Mouse (Mus musculus) liver, embryonic 16.5 days (tissue): Measurements from ENCODE around the gene Slc36a1. TPM values are rescaled to one million over a fixed set of nuclear protein-coding genes. Genes with fewer than 3 reads are reported as not detected.

Experiments used
- ATAC-seq: fragments of 200-750 bp; cut with Nextera tagmentation; 2 replicates; pipeline ENCODE4 v1.8.0; 2017; ENCODE audit warnings: low read depth, mild to moderate bottlenecking, moderate number of reproducible peaks, moderate library complexity
- H3K27ac ChIP-seq: fragments of 300-500 bp; sonication (generic); 2 replicates; pipeline ENCODE4 v1.5.1; 2014; ENCODE audit warnings: mild to moderate bottlenecking, low read length
- H3K27me3 ChIP-seq: fragments of 300-500 bp; sonication (generic); 2 replicates; pipeline ENCODE4 v1.6.1; 2014; ENCODE audit warnings: low read depth, low read length, mixed read lengths; ENCODE audit not compliant: control insufficient read depth, insufficient read depth
- H3K36me3 ChIP-seq: fragments of 300-500 bp; sonication (generic); 2 replicates; pipeline ENCODE4 v1.6.1; 2014; ENCODE audit warnings: mild to moderate bottlenecking; ENCODE audit not compliant: control insufficient read depth, insufficient read depth
- H3K4me1 ChIP-seq: fragments of 300-500 bp; sonication (generic); 2 replicates; pipeline ENCODE4 v1.6.1; 2014; ENCODE audit warnings: low read depth, low read length, mixed read lengths; ENCODE audit not compliant: control insufficient read depth
- H3K4me2 ChIP-seq: fragments of 300-500 bp; sonication (generic); 2 replicates; pipeline ENCODE4 v1.6.1; 2014; ENCODE audit warnings: low read depth, low read length, mixed read lengths
- H3K4me3 ChIP-seq: fragments of 300-500 bp; sonication (generic); 2 replicates; pipeline ENCODE4 v1.5.1; 2014; ENCODE audit warnings: low read depth, mild to moderate bottlenecking, low read length
- H3K9ac ChIP-seq: fragments of 300-500 bp; sonication (generic); 2 replicates; pipeline ENCODE4 v1.6.1; 2014; ENCODE audit warnings: low read depth, low read length
- H3K9me3 ChIP-seq: fragments of 300-500 bp; sonication (generic); replicated peaks from 2 replicates; pipeline ENCODE4 v1.6.1; 2016; ENCODE audit warnings: low read length; ENCODE audit not compliant: control insufficient read depth
- WGBS: fragments of 180-500 bp; shearing (Covaris S2); extraction: QIAGEN DNeasy Blood & Tissue Kit; methylation state at CpG from one replicate; pipeline ENCODE4 v1.1.7; 2014; ENCODE audit not compliant: insufficient replicate concordance; 5-methylcytosine and 5-hydroxymethylcytosine counted together
- polyA plus RNA-seq: library from polyadenylated mRNA; unstranded; fragments of >200 nt; fragmentation: Nextera tagmentation; extraction: Ambion mirVana; gene quantifications from 2 replicates; pipeline ENCODE4 v1.2.1, GENCODE M21; 2015

Gene Slc36a1
- polyA plus RNA-seq, 1 experiment from 2014 or later: 2.3 TPM

DNA sequence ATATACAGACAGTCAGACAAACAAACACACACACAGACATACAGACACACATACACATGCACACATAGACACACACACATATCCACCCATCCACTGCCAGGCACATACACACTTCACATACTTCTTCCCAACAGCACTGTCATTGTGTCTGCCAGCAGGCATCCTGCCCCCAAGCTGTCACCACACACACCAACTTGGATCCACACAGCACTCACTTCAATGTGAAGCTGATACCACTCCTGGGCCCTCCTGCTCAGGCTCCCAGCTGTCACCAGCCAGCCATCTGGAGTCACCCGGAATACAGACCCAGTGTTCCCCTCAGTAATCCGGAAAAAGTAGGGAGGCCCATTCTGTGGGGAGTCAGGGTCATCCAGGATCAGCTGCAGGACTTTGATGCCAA, 61.5 kb downstream of the Slc36a1 start:
- Histone ChIP-seq H3K36me3 (no peaks in the 10 kb centered on the region), H3K27ac (no peak overlapping the region), H3K9ac (no peak overlapping the region), H3K4me1 (no peaks in the 10 kb centered on the region), H3K4me2 (no peak overlapping the region), H3K4me3 (no peak overlapping the region), H3K27me3 (no peaks in the 10 kb centered on the region), H3K9me3 (no peaks in the 10 kb centered on the region)
- no peak for ATAC-seq
- WGBS: 45% methylated on average over 2 of the region's 2 CpGs

GRCm38 (mm10) chr11:55268580-55268979, 64.4 kb downstream of the Slc36a1 start:
- Histone ChIP-seq H3K9ac (no peak overlapping the region), H3K9me3 (no peaks in the 10 kb centered on the region), H3K4me2 (no peak overlapping the region), H3K4me3 (no peak overlapping the region), H3K36me3 (no peaks in the 10 kb centered on the region), H3K27ac (no peak overlapping the region), H3K4me1 (no peaks in the 10 kb centered on the region), H3K27me3 (no peaks in the 10 kb centered on the region)
- ATAC-seq: no peak
- 58% methylated on average over 6 of the region's 6 CpGs for WGBS

GRCm38 (mm10) chr11:55274756-55275155, 70.6 kb downstream of the Slc36a1 start:
- Histone ChIP-seq H3K9me3 (no peaks in the 10 kb centered on the region), H3K4me2 (no peak overlapping the region), H3K36me3 (no peaks in the 10 kb centered on the region), H3K4me1 (no peaks in the 10 kb centered on the region), H3K9ac (no peak overlapping the region), H3K27me3 (no peaks in the 10 kb centered on the region), H3K27ac (no peak overlapping the region), H3K4me3 (no peak overlapping the region)
- WGBS: 57% methylated on average over 6 of the region's 6 CpGs
- no peak for ATAC-seq

Other genes with a start within 250 kb of the Slc36a1 start
- gene Tnip1, start 241.4 kb upstream of the Slc36a1 start, polyA plus RNA-seq: 5.2 and 6.5 TPM in 2 replicates
- 56.9 and 66.1 TPM in 2 replicates for gene Anxa6, start 170.9 kb upstream of the Slc36a1 start, polyA plus RNA-seq
- gene Ccdc69, start 126.2 kb upstream of the Slc36a1 start, polyA plus RNA-seq: 1.3 TPM in 2 replicates
- gene Gm2a, start 106.2 kb upstream of the Slc36a1 start, polyA plus RNA-seq: 27.4 and 32.6 TPM in 2 replicates
- gene Slc36a3, start 52.6 kb upstream of the Slc36a1 start, polyA plus RNA-seq: not detected in 2 replicates
- 39.3 and 51.1 TPM in 2 replicates for gene Slc36a2, start 19.3 kb upstream of the Slc36a1 start, polyA plus RNA-seq
- gene Fat2, start 132.2 kb downstream of the Slc36a1 start, polyA plus RNA-seq: not detected in 2 replicates
- gene Sparc, start 218.8 kb downstream of the Slc36a1 start, polyA plus RNA-seq: 148 and 175 TPM in 2 replicates